Mouse (Mus musculus) ES-Bruce4 (cell line): ENCODE data around the gene Eea1. TPM values are rescaled to one million over a fixed set of nuclear protein-coding genes. Genes with fewer than 3 reads are reported as not detected.

Experiments
- H3K27ac ChIP-seq: 2 replicates; pipeline ENCODE4 v1.5.1; 2012; ENCODE audit warnings: low read length, inconsistent platforms; ENCODE audit not compliant: insufficient read depth
- H3K27me3 ChIP-seq: 2 replicates; pipeline ENCODE4 v1.6.1; 2012; ENCODE audit warnings: mild to moderate bottlenecking, low read length, inconsistent platforms; ENCODE audit not compliant: control insufficient read depth, poor library complexity, insufficient read depth, severe bottlenecking
- H3K36me3 ChIP-seq: 2 replicates; pipeline ENCODE4 v1.6.1; 2012; ENCODE audit warnings: inconsistent platforms, mild to moderate bottlenecking, low read length, moderate library complexity; ENCODE audit not compliant: control insufficient read depth, poor library complexity, insufficient read depth, severe bottlenecking
- H3K4me1 ChIP-seq: one replicate; pipeline ENCODE4 v1.8.1; 2011; ENCODE audit warnings: low read length; ENCODE audit not compliant: control insufficient read depth, insufficient read depth
- H3K4me3 ChIP-seq: 2 replicates; pipeline ENCODE4 v1.5.1; 2011; ENCODE audit warnings: low read depth, mild to moderate bottlenecking, low read length
- H3K9ac ChIP-seq: 2 replicates; pipeline ENCODE4 v1.6.1; 2012; ENCODE audit warnings: low read depth, mild to moderate bottlenecking, inconsistent platforms; ENCODE audit not compliant: poor library complexity, severe bottlenecking
- H3K9me3 ChIP-seq: replicated peaks from 2 replicates; pipeline ENCODE4 v1.6.1; 2012; ENCODE audit warnings: mild to moderate bottlenecking, low read length, inconsistent platforms; ENCODE audit not compliant: control insufficient read depth, poor library complexity, insufficient read depth, severe bottlenecking
- CTCF ChIP-seq: IDR thresholded peaks from one replicate; pipeline ENCODE4 v1.8.1; 2011; ENCODE audit warnings: low read depth, low read length
- EP300 ChIP-seq: IDR thresholded peaks from 2 replicates; pipeline ENCODE4 v1.6.1; 2011; ENCODE audit warnings: low read depth, low read length; ENCODE audit not compliant: insufficient read depth
- POLR2A ChIP-seq: IDR thresholded peaks from one replicate; pipeline ENCODE4 v1.8.1; 2011; ENCODE audit warnings: low read length; ENCODE audit not compliant: insufficient read depth
- polyA plus RNA-seq: library from polyadenylated mRNA; stranded (reverse); fragments of >200 nt; gene quantifications from 2 replicates; pipeline ENCODE4 v1.2.4, GENCODE M21; 2011; ENCODE audit warnings: low read depth; ENCODE audit not compliant: missing spikeins, insufficient read depth, insufficient read length

The Eea1 gene
- polyA plus RNA-seq, 1 experiment, result 16.2 TPM

DNA sequence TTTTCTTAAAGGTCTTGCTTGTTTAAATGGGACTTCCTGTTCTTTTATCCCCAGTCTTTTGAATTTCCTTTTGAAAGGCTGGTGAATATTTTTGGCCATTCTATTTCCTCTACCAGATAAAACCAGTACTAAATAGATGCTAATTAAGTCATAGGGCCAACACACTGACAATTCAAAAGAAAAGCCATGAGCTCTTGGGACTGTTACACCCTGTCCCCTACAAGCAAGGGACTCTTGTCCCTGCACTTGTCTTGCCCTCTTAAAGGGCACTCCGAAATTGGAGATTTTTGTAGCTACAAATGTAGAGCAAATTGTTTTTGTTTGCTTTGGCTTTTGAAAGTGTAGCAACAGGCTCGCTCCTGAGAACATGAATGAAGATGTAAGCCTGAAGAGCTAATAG, 154.1 kb downstream of the Eea1 start:
- H3K27me3 ChIP-seq, result no peaks in the 10 kb centered on the region
- no peak overlapping the region for H3K27ac ChIP-seq
- H3K9me3 ChIP-seq, result no peaks in the 10 kb centered on the region
- H3K9ac ChIP-seq, result no peak overlapping the region
- peaks cover 3% of the 10 kb centered on the region for H3K4me1 ChIP-seq
- TF ChIP-seq EP300 (no peak), CTCF (no peak), POLR2A (no peak)
- no peak overlapping the region for H3K4me3 ChIP-seq
- no peaks in the 10 kb centered on the region for H3K36me3 ChIP-seq

Other genes with a start within 250 kb of the Eea1 start
- gene Gm33543, start 97.7 kb upstream of the Eea1 start, polyA plus RNA-seq, result not detected in 2 replicates
- gene Gm5426, start 196.0 kb downstream of the Eea1 start, polyA plus RNA-seq, result not detected in 2 replicates